Mouse (Mus musculus) thymus, adult 18-20 months (tissue): Measurements from ENCODE around the gene Eml1.

Source experiments
- DNase-seq, 2 experiments: peaks; one replicate each; pipeline ENCODE4 v3.0.0; 2022; ENCODE audit warnings: mixed read lengths in 2 of 2

Gene Eml1

GRCm38 (mm10) chr12:108554120-108554841, 183.5 kb downstream of the Eml1 start, which contains the start of gene Evl:
TSS of gene Evl (plus strand) at chr12:108554720.
- peak; percentile 72 to 75 for DNase-seq

GRCm38 (mm10) chr12:108554861-108555556, 184.3 kb downstream of the Eml1 start:
- DNase-seq: peak; percentile 17 to 23

GRCm38 (mm10) chr12:108558194-108558593, 187.4 kb downstream of the Eml1 start:
- no peak for DNase-seq

- DNase-seq: no peak
These were observed 192.5 kb downstream of the Eml1 start for GRCm38 (mm10) chr12:108563238-108563637.

GRCm38 (mm10) chr12:108564910-108565506, 194.3 kb downstream of the Eml1 start:
- DNase-seq: no peak

- no peak for DNase-seq
These were observed 208.6 kb downstream of the Eml1 start for GRCm38 (mm10) chr12:108579156-108579871.

- no peak for DNase-seq
These were observed 213.0 kb downstream of the Eml1 start for GRCm38 (mm10) chr12:108583775-108584174.
